Mouse (Mus musculus): Measurements from ENCODE around the gene Eif4b.
"Not testable (repeated sequence)": the region's sequence is repeated elsewhere in the genome, so short reads cannot be mapped to it uniquely, and the experiment has no call there.

Eif4b gene

GRCm38 (mm10) chr15:102077111-102077677, 3.6 kb downstream of the Eif4b start:
- DNase-seq, result no peak

- no peak for DNase-seq
These were observed 5.6 kb downstream of the Eif4b start for GRCm38 (mm10) chr15:102079221-102079620.

- DNase-seq, result not testable (repeated sequence)
These were observed 6.4 kb downstream of the Eif4b start for GRCm38 (mm10) chr15:102079924-102080323.

GRCm38 (mm10) chr15:102080429-102080828, 6.9 kb downstream of the Eif4b start:
- DNase-seq, result no peak

- DNase-seq, result no peak
These were observed 8.6 kb downstream of the Eif4b start for GRCm38 (mm10) chr15:102082148-102082547.

- no peak for DNase-seq
These were observed 9.5 kb downstream of the Eif4b start for GRCm38 (mm10) chr15:102083028-102083427.

GRCm38 (mm10) chr15:102089914-102090585, 16.5 kb downstream of the Eif4b start:
- no peak for DNase-seq

GRCm38 (mm10) chr15:102091063-102091679, 17.6 kb downstream of the Eif4b start:
- no peak for DNase-seq

GRCm38 (mm10) chr15:102091688-102092087, 18.1 kb downstream of the Eif4b start:
- no peak for DNase-seq

GRCm38 (mm10) chr15:102092222-102092621, 18.6 kb downstream of the Eif4b start:
- no peak for DNase-seq

GRCm38 (mm10) chr15:102094157-102094556, 20.6 kb downstream of the Eif4b start:
- no peak for DNase-seq

GRCm38 (mm10) chr15:102094988-102095387, 21.4 kb downstream of the Eif4b start:
- DNase-seq, result no peak

- no peak for DNase-seq
These were observed 23.8 kb downstream of the Eif4b start for GRCm38 (mm10) chr15:102097147-102097915.

- DNase-seq, result no peak
These were observed 24.5 kb downstream of the Eif4b start for GRCm38 (mm10) chr15:102097991-102098555.

GRCm38 (mm10) chr15:102099260-102099659, 25.7 kb downstream of the Eif4b start:
- no peak for DNase-seq

- no peak for DNase-seq
These were observed 26.2 kb downstream of the Eif4b start for GRCm38 (mm10) chr15:102099771-102100160.

- DNase-seq, result peak; percentile 51 to 59
These were observed 26.8 kb downstream of the Eif4b start, which contains the start of gene Tns2 for GRCm38 (mm10) chr15:102100161-102100981. Tns2 (plus strand) TSS chr15:102100413.

- DNase-seq, result no peak
These were observed 27.6 kb downstream of the Eif4b start for GRCm38 (mm10) chr15:102100996-102101671.

GRCm38 (mm10) chr15:102101672-102102541, 28.3 kb downstream of the Eif4b start:
- peak in 1 of 2 experiments; percentile 16 for DNase-seq

- DNase-seq, result no peak
These were observed 29.1 kb downstream of the Eif4b start for GRCm38 (mm10) chr15:102102548-102103121.
